Mouse (Mus musculus): Measurements from ENCODE around the gene Rnf227.
"Not testable (repeated sequence)": the region's sequence is repeated elsewhere in the genome, so short reads cannot be mapped to it uniquely, and the experiment has no call there.

Rnf227 gene

GRCm38 (mm10) chr11:69340161-69341131 lies at the start of gene Rnf227:
Gene Rnf227, plus strand, starts transcription at chr11:69340461.
- DNase-seq (ENCODE audit: low read depth), result no peak

GRCm38 (mm10) chr11:69291111-69291510 lies 49.1 kb upstream of the Rnf227 start:
- no peak for DNase-seq (ENCODE audit: low read depth)

- no peak for DNase-seq (ENCODE audit: low read depth)
Measured at GRCm38 (mm10) chr11:69295286-69295685, 45.0 kb upstream of the Rnf227 start.

GRCm38 (mm10) chr11:69297799-69298198 lies 42.5 kb upstream of the Rnf227 start:
- DNase-seq (ENCODE audit: low read depth), result no peak

- DNase-seq (ENCODE audit: low read depth), result no peak
Measured at GRCm38 (mm10) chr11:69298231-69298630, 42.0 kb upstream of the Rnf227 start.

GRCm38 (mm10) chr11:69302817-69303216 lies 37.4 kb upstream of the Rnf227 start:
- no peak for DNase-seq (ENCODE audit: low read depth)

- no peak for DNase-seq (ENCODE audit: low read depth)
Measured at GRCm38 (mm10) chr11:69305291-69305690, 35.0 kb upstream of the Rnf227 start.

- no peak for DNase-seq (ENCODE audit: low read depth)
Measured at GRCm38 (mm10) chr11:69306039-69306438, 34.2 kb upstream of the Rnf227 start.

GRCm38 (mm10) chr11:69311266-69311665 lies 29.0 kb upstream of the Rnf227 start:
- DNase-seq (ENCODE audit: low read depth), result peak; percentile 12

- DNase-seq (ENCODE audit: low read depth), result no peak
Measured at GRCm38 (mm10) chr11:69316361-69316760, 23.9 kb upstream of the Rnf227 start.

- DNase-seq (ENCODE audit: low read depth), result not testable (repeated sequence)
Measured at GRCm38 (mm10) chr11:69318000-69318399, 22.3 kb upstream of the Rnf227 start.

GRCm38 (mm10) chr11:69321580-69321979 lies 18.7 kb upstream of the Rnf227 start:
- DNase-seq (ENCODE audit: low read depth), result no peak

GRCm38 (mm10) chr11:69322010-69322409 lies 18.3 kb upstream of the Rnf227 start:
- DNase-seq (ENCODE audit: low read depth), result no peak

- DNase-seq (ENCODE audit: low read depth), result peak; percentile 25
Measured at GRCm38 (mm10) chr11:69322693-69323471, 17.4 kb upstream of the Rnf227 start.

GRCm38 (mm10) chr11:69323667-69324111 lies 16.6 kb upstream of the Rnf227 start, which contains the start of the genes Cntrob and Trappc1:
Gene Cntrob, minus strand, starts transcription at chr11:69323775.
Gene Trappc1, plus strand, starts transcription at chr11:69323980.
- DNase-seq (ENCODE audit: low read depth), result peak; percentile 100

GRCm38 (mm10) chr11:69324749-69325148 lies 15.5 kb upstream of the Rnf227 start:
- DNase-seq (ENCODE audit: low read depth), result no peak

GRCm38 (mm10) chr11:69325628-69326407 lies 14.4 kb upstream of the Rnf227 start, which contains the start of gene Kcnab3:
Gene Kcnab3, plus strand, starts transcription at chr11:69326258.
- DNase-seq (ENCODE audit: low read depth), result peak; percentile 88

GRCm38 (mm10) chr11:69326408-69327156 lies 13.7 kb upstream of the Rnf227 start:
- peak; percentile 36 for DNase-seq (ENCODE audit: low read depth)

GRCm38 (mm10) chr11:69327157-69327442 lies 13.2 kb upstream of the Rnf227 start:
- no peak for DNase-seq (ENCODE audit: low read depth)

- DNase-seq (ENCODE audit: low read depth), result no peak
Measured at GRCm38 (mm10) chr11:69327648-69328047, 12.6 kb upstream of the Rnf227 start.

GRCm38 (mm10) chr11:69328517-69328916 lies 11.7 kb upstream of the Rnf227 start:
- no peak for DNase-seq (ENCODE audit: low read depth)

Measured in NIH3T3 (cell line).